Mouse (Mus musculus): ENCODE results near the gene Pam16. TPM values are rescaled to one million over a fixed set of nuclear protein-coding genes. Genes with fewer than 3 reads are reported as not detected.

Pam16 gene
- total RNA-seq (2021): 10 to 100 TPM; 67.5 to 92.8 TPM

- intact Hi-C loops (cut with DNase I): no loop called here
- peak; percentile 94 to 95 for DNase-seq (ENCODE audit: low spot score in 2 of 2)
Observed at GRCm38 (mm10) chr16:4624481-4625110, at the start of gene Pam16. Pam16 (minus strand) TSS chr16:4624988.

- intact Hi-C loops (cut with DNase I): no loop called here
- DNase-seq (ENCODE audit: low spot score in 2 of 2): no peak
Observed at GRCm38 (mm10) chr16:4674091-4674490, 49.3 kb upstream of the Pam16 start.

- intact Hi-C loops (cut with DNase I): no loop called here
- DNase-seq (ENCODE audit: low spot score in 2 of 2): no peak
Observed at GRCm38 (mm10) chr16:4670317-4670716, 45.5 kb upstream of the Pam16 start.

- intact Hi-C loops (cut with DNase I): loop anchor here (1.0 to 5.0 kb wide), 2 partner anchors 37 to 105 kb away; no protein-coding TSS in a partner anchor
- peak; percentile 88 to 93 for DNase-seq (ENCODE audit: low spot score in 2 of 2)
Observed at GRCm38 (mm10) chr16:4667190-4667808, 42.5 kb upstream of the Pam16 start.

GRCm38 (mm10) chr16:4665726-4666125 is 40.9 kb upstream of the Pam16 start:
- intact Hi-C loops (cut with DNase I): loop anchor here (5.0 kb wide), 1 partner anchor 103 kb away; no protein-coding TSS in a partner anchor
- DNase-seq (ENCODE audit: low spot score in 2 of 2): no peak

- intact Hi-C loops (cut with DNase I): no loop called here
- DNase-seq (ENCODE audit: low spot score in 2 of 2): no peak
Observed at GRCm38 (mm10) chr16:4663806-4664205, 39.0 kb upstream of the Pam16 start.

GRCm38 (mm10) chr16:4661605-4662004 is 36.8 kb upstream of the Pam16 start:
- intact Hi-C loops (cut with DNase I): no loop called here
- DNase-seq (ENCODE audit: low spot score in 2 of 2): no peak

GRCm38 (mm10) chr16:4659326-4659725 is 34.5 kb upstream of the Pam16 start:
- no peak for DNase-seq (ENCODE audit: low spot score in 2 of 2)
- intact Hi-C loops (cut with DNase I): no loop called here

- intact Hi-C loops (cut with DNase I): loop anchor here (1.0 kb wide), 1 partner anchor 17 kb away; no protein-coding TSS in a partner anchor
Observed at GRCm38 (mm10) chr16:4658781-4659245, 34.0 kb upstream of the Pam16 start.

GRCm38 (mm10) chr16:4656571-4657081 is 31.8 kb upstream of the Pam16 start:
- no peak for DNase-seq (ENCODE audit: low spot score in 2 of 2)
- intact Hi-C loops (cut with DNase I): no loop called here

More at GRCm38 (mm10) chr16:4658781-4659245, 34.0 kb upstream of the Pam16 start:
- peak in 1 of 2 experiments; percentile 70 for DNase-seq (ENCODE audit: low spot score in 2 of 2)

GRCm38 (mm10) chr16:4655764-4656570 is 31.2 kb upstream of the Pam16 start:
- no peak for DNase-seq (ENCODE audit: low spot score in 2 of 2)
- intact Hi-C loops (cut with DNase I): no loop called here

- no peak for DNase-seq (ENCODE audit: low spot score in 2 of 2)
- intact Hi-C loops (cut with DNase I): no loop called here
Observed at GRCm38 (mm10) chr16:4655251-4655734, 30.5 kb upstream of the Pam16 start.

GRCm38 (mm10) chr16:4654706-4655105 is 29.9 kb upstream of the Pam16 start:
- intact Hi-C loops (cut with DNase I): no loop called here
- DNase-seq (ENCODE audit: low spot score in 2 of 2): no peak

- no peak for DNase-seq (ENCODE audit: low spot score in 2 of 2)
- intact Hi-C loops (cut with DNase I): loop anchor here (2.0 kb wide), 1 partner anchor 22 kb away; no protein-coding TSS in a partner anchor
Observed at GRCm38 (mm10) chr16:4652707-4653416, 28.1 kb upstream of the Pam16 start.

GRCm38 (mm10) chr16:4651624-4652023 is 26.8 kb upstream of the Pam16 start:
- DNase-seq (ENCODE audit: low spot score in 2 of 2): no peak
- intact Hi-C loops (cut with DNase I): loop anchor here (2.0 kb wide), 1 partner anchor 21 kb away; no protein-coding TSS in a partner anchor

GRCm38 (mm10) chr16:4651081-4651480 is 26.3 kb upstream of the Pam16 start:
- intact Hi-C loops (cut with DNase I): no loop called here

GRCm38 (mm10) chr16:4650161-4650560 is 25.4 kb upstream of the Pam16 start:
- no peak for DNase-seq (ENCODE audit: low spot score in 2 of 2)
- intact Hi-C loops (cut with DNase I): no loop called here

More at GRCm38 (mm10) chr16:4651081-4651480, 26.3 kb upstream of the Pam16 start:
- no peak for DNase-seq (ENCODE audit: low spot score in 2 of 2)

GRCm38 (mm10) chr16:4649692-4650091 is 24.9 kb upstream of the Pam16 start:
- intact Hi-C loops (cut with DNase I): no loop called here
- DNase-seq (ENCODE audit: low spot score in 2 of 2): no peak

GRCm38 (mm10) chr16:4649211-4649610 is 24.4 kb upstream of the Pam16 start:
- intact Hi-C loops (cut with DNase I): no loop called here
- DNase-seq (ENCODE audit: low spot score in 2 of 2): no peak
